Mouse (Mus musculus): ENCODE measurements at regions not wholly inside any gene's neighbourhood (a gene's known extent, or its start where the extent isn't known, plus 50 kb on each side); places are given as distances from the start of the nearest gene placed in this dataset.
"Not testable (repeated sequence)": the region's sequence is repeated elsewhere in the genome, so short reads cannot be mapped to it uniquely, and the experiment has no call there.

- peak; percentile 28 for DNase-seq
Observed at GRCm38 (mm10) chr1:168676418-168677413, 244.6 kb upstream of the Pbx1 start.

- no peak for DNase-seq
Observed at GRCm38 (mm10) chr1:168675741-168676140, 243.7 kb upstream of the Pbx1 start.

DNA sequence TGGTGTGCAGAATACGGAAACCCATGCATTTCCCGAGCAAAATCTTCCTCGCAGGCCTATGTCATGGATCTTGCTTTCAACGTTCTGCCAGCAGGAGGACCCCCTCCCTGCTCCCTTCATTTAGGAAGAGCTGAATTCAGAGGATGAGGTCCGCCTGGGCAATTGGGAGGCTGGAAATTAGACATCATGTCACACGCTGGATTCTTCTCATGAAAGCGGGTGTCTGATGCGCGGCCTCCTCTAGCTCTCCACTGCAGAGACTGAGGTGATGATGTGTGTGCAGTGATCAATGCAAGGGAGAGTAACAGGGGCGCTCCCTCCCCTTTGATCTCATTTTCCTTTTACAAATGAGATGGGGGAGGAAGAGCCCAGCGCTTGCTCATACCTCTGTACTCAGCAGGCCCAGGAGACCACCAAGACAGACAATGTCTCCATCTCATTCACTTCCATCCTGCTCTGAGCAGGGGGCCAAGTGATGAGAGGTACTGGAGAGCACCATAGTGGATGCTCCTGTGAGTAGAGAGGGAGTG lies 230.8 kb upstream of the Pbx1 start:
- peak; percentile 43 for DNase-seq

GRCm38 (mm10) chr1:168660956-168661355 lies 228.9 kb upstream of the Pbx1 start:
- no peak for DNase-seq

- DNase-seq = no peak
Observed at GRCm38 (mm10) chr1:168659578-168659977, 227.5 kb upstream of the Pbx1 start.

DNA sequence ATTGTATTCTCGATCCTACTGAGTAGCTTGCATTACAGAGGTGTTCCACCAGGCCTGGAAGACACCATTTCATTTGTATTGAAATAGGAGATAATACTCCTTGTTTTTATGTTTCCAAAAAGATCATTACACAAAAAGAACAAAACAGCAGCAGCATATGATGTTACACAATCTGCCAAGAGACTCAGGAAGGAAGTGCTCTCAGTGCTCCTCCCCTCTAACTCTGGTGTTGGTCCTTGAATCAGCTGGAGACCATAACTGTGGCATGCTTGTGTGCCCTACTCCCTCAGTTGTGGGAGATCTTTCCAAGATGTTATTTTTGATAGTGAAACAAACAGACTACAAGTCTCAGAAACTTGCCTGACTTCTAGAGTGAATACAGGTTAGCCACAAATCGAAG lies 200.8 kb upstream of the Pbx1 start:
- DNase-seq = no peak

DNA sequence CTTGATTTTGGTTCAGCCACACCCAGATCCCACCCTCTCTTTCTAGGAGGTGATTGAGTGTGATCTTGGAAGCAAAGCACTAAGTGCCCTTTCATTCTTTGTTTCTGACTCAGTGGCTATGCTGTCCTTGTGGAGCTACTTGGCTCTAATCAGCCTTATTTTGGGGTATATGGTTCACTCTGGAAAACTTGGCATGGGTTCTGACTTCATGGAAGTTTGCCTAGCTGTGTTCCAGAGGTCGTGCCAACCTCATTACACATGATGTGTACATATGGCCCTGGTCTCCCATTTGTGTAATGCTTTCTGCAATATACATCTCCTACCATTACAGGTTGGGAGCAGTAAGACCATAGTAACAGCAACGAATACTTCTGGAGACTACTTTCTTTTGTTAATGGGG lies 199.9 kb upstream of the Pbx1 start:
- DNase-seq = no peak

- DNase-seq = not testable (repeated sequence)
Observed at GRCm38 (mm10) chr1:168601967-168602366, 169.9 kb upstream of the Pbx1 start.

GRCm38 (mm10) chr1:168600461-168601160 lies 168.5 kb upstream of the Pbx1 start:
- no peak for DNase-seq

GRCm38 (mm10) chr1:168598191-168598667 lies 166.2 kb upstream of the Pbx1 start:
- peak; percentile 30 for DNase-seq

- DNase-seq = no peak
Observed at GRCm38 (mm10) chr1:168597495-168597894, 165.4 kb upstream of the Pbx1 start.

DNA sequence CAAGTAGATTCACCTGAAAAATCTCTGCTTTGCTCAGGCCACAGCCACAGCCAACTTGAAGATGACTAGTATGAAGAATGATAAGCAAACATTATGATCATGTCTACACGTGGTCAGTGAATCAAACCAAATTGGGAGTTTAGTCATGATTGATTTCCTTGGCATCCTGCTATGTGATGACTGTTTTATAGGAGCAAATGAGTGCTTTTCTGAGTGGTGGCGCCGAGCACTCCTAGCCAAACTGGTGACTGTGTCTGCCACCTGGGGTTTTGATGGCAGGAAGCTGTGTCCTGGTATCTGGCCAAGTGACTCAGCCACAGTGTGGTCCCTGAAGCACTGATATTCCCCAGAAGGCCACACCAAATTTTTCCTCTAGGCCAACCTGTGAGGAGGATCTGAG lies 152.1 kb upstream of the Pbx1 start:
- no peak for DNase-seq

DNA sequence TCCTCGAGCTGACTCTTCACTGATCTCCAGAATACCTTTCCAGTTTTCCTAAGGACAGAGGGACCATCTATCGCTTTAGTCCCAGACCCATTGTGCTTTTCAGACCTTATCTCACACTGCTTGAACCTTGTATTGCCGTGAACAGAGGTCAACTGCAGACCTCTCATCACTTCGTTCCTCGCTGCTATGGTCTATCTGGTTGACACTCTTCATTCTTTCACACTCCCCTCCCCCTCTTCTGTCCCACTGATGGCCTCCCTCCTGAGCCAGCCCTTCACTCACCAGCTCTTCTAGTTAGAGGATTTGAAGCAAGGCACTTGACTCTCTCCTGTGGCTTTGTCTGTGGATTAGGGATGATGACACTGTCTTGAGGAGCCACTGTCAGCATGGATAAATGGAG lies 150.4 kb upstream of the Pbx1 start:
- no peak for DNase-seq

GRCm38 (mm10) chr1:168569930-168570515 lies 138.0 kb upstream of the Pbx1 start:
- no peak for DNase-seq

DNA sequence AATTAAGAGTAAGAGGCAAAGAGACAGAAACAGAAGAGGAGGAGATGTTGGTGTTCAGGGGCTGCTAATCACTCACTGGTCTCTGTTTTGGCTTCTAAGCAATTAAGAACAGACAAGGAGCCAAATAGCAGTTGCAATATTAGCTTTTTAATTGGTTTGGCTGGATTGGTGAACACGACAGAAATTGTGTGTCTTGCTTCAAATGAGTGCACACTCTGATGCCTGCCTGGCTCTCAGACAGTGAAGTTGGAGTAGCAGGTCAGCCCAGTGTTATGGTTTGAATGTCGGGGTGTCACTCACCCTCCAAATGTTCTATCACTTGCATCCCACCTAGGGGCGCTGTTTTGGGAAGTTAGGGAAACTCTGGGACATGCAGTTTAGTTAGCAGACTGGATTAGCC lies 120.3 kb upstream of the Pbx1 start:
- no peak for DNase-seq

- peak; percentile 67 for DNase-seq
Observed at GRCm38 (mm10) chr1:168549807-168550435, 117.9 kb upstream of the Pbx1 start.

DNA sequence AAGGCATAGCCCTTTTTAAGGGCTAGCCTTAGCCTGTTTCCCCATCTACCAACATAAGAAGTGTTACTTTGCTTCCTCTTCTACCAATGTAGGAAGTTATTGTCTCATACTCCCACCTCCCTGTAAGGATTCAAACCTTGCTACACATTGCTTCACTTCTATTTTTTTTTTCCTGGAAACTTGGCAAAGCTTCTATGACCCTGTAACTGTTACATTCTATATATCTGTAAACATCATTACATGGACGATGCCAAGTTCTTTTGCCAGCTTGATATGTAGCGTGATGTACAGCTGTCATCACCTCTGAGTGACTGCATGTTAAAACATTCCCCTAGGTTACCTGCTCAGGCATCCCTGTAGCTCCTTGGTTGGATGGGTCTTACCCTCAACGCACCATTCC lies 114.1 kb upstream of the Pbx1 start:
- DNase-seq = no peak

- DNase-seq = no peak
Observed at GRCm38 (mm10) chr1:168545072-168545780, 113.2 kb upstream of the Pbx1 start.

DNA sequence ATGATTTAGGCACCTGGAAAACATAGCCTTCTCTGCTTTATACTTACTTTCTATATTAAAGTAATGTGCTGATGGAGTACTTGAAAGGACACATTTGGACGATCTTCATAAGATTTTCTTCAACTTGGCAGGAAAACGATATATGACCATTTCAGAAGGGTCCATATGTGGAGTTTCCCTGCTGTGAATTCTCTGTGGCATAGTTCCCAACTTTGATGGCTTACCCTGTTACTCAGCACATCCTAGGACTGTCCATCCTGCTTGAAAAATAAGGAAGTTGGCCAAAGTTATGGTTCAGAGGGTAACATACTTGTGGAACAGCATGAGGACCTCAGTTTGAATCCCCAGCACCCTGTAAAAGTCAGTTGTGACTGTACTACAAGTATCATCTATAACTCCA lies 109.2 kb upstream of the Pbx1 start:
- no peak for DNase-seq

GRCm38 (mm10) chr1:168518087-168518486 lies 86.0 kb upstream of the Pbx1 start:
- no peak for DNase-seq

DNA sequence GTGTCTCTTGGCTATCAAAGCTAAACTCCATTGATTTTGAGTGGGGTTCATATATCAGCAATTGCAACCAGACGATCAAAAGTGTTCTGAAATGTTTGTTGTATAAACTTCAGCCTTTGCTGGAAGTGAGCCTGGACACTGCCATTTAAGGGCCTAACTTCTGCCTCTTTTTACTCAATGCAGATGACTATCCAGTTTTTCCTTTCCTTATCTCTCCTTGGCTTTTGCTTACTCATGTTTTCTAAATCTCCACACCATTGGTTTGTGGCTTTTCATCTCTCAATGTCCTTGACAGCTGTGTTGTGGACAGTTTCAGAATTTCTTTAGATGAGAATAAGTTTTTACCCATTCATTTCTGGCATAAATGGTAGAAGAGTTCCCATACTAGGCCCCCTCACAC lies 74.3 kb upstream of the Pbx1 start:
- DNase-seq = no peak

GRCm38 (mm10) chr1:168504773-168505172 lies 72.7 kb upstream of the Pbx1 start:
- DNase-seq = peak; percentile 15

All from retina, postnatal 1 day (tissue).